In genomic region chr4:62663348-62663747, GRCm38 (mm10) we compare ENCODE assay signal across 8 mouse cellular contexts.
DNase-seq lines count a peak whose midpoint lies in the region; ATAC-seq lines count a peak whose summit lies in the region.

No protein-coding gene starts in this region.

- H3K27me3 ChIP-seq in embryonic facial prominence, embryonic 15.5 days, result no peaks in the 10 kb centered on the region
- no peaks in the 10 kb centered on the region for H3K27me3 ChIP-seq in hindbrain, embryonic 16.5 days (replicated peaks; ENCODE audit: control insufficient read depth, insufficient read depth, low read length)

- H3K9ac ChIP-seq in embryonic facial prominence, embryonic 15.5 days, result no peak overlapping the region
- no peak overlapping the region for H3K9ac ChIP-seq in hindbrain, embryonic 16.5 days (ENCODE audit: low read depth, low read length)

- 8% methylated on average over 6 of the region's 6 CpGs for WGBS in embryonic facial prominence, embryonic 15.5 days
- whole genome bisulfite sequencing in hindbrain, embryonic 16.5 days, result 14% methylated on average over 6 of the region's 6 CpGs

- H3K4me2 ChIP-seq in embryonic facial prominence, embryonic 15.5 days (replicated peaks), result 0 out of 2 replicates have a peak overlapping the region, but pooled peaks have one; percentile 8
- no peak overlapping the region for H3K4me2 ChIP-seq in hindbrain, embryonic 16.5 days (ENCODE audit: low read length)

- ATAC-seq in embryonic facial prominence, embryonic 15.5 days (ENCODE audit: insufficient number of reproducible peaks, low FRiP score, low TSS enrichment, low read depth), result peak; percentile 59; the same call in 1 of the 2 replicates
- peak; percentile 76 for ATAC-seq in hindbrain, embryonic 16.5 days

- peaks cover 51% of the 10 kb centered on the region for H3K4me1 ChIP-seq in embryonic facial prominence, embryonic 15.5 days
- peaks cover 24% of the 10 kb centered on the region for H3K4me1 ChIP-seq in hindbrain, embryonic 16.5 days (ENCODE audit: control insufficient read depth, insufficient read depth, low read depth, low read length)

- H3K36me3 ChIP-seq in embryonic facial prominence, embryonic 15.5 days, result no peaks in the 10 kb centered on the region
- no peaks in the 10 kb centered on the region for H3K36me3 ChIP-seq in hindbrain, embryonic 16.5 days (ENCODE audit: control insufficient read depth, insufficient read depth, low read length)

- no peaks in the 10 kb centered on the region for H3K9me3 ChIP-seq in embryonic facial prominence, embryonic 15.5 days (replicated peaks)
- no peaks in the 10 kb centered on the region for H3K9me3 ChIP-seq in hindbrain, embryonic 16.5 days (ENCODE audit: control insufficient read depth, low read length)

- no peak overlapping the region for H3K4me3 ChIP-seq in embryonic facial prominence, embryonic 15.5 days (replicated peaks)
- no peak overlapping the region for H3K4me3 ChIP-seq in hindbrain, embryonic 16.5 days (ENCODE audit: low read length)

- peak overlapping the region; percentile 70 for H3K27ac ChIP-seq in embryonic facial prominence, embryonic 15.5 days (replicated peaks)
- 0 out of 2 replicates have a peak overlapping the region, but pooled peaks have one; percentile 4 for H3K27ac ChIP-seq in hindbrain, embryonic 16.5 days (ENCODE audit: low read depth, low read length)

- DNase-seq in right cerebral cortex, postnatal 10 days (ENCODE audit: low spot score in 2 of 2), result peak; percentile 59 to 74
- no peak for DNase-seq in right cerebral cortex, postnatal 36 days (ENCODE audit: low spot score in 2 of 2)
- DNase-seq in lung, postnatal 4 days, result peak; percentile 46 to 55
- peak; percentile 33 to 41 for DNase-seq in thymus, adult 18-20 months
- DNase-seq in gastrocnemius, postnatal 10 days, result no peak
- DNase-seq in adrenal gland, postnatal 14 days, result no peak

Comparison
In these comparisons a context has a peak if more than half of its experiments do, and no peak if none do; other contexts are left out.
1. DNase-seq: peak in right cerebral cortex, postnatal 10 days (2 of 2), lung, postnatal 4 days (2 of 2) and thymus, adult 18-20 months (2 of 2); none in right cerebral cortex, postnatal 36 days (0 of 2), gastrocnemius, postnatal 10 days (single experiment) and adrenal gland, postnatal 14 days (single experiment).